Mouse (Mus musculus) liver, postnatal 0 days (tissue): ENCODE data around the gene Trim7. TPM values are rescaled to one million over a fixed set of nuclear protein-coding genes. Genes with fewer than 3 reads are reported as not detected.

Experiments used
- ATAC-seq: fragments of 200-750 bp; cut with Nextera tagmentation; 2 replicates; pipeline ENCODE4 v1.8.0; 2017; ENCODE audit warnings: mild to moderate bottlenecking, moderate library complexity
- DNase-seq: peaks from one replicate; pipeline ENCODE4 v3.0.0-alpha.2; 2016
- H3K27ac ChIP-seq: fragments of 300-500 bp; sonication (generic); 2 replicates; pipeline ENCODE4 v1.5.1; 2014; ENCODE audit warnings: antibody characterized with exemption, moderate library complexity, mild to moderate bottlenecking, low read depth
- H3K27me3 ChIP-seq: fragments of 300-500 bp; sonication (generic); 2 replicates; pipeline ENCODE4 v1.6.1; 2014; ENCODE audit warnings: low read length, control low read depth, mixed read lengths; ENCODE audit not compliant: insufficient read depth
- H3K36me3 ChIP-seq: fragments of 300-500 bp; sonication (generic); replicated peaks from 2 replicates; pipeline ENCODE4 v1.6.1; 2014; ENCODE audit warnings: mild to moderate bottlenecking, control low read depth, low read length, moderate library complexity, mixed read lengths; ENCODE audit not compliant: insufficient read depth
- H3K4me1 ChIP-seq: fragments of 300-500 bp; sonication (generic); 2 replicates; pipeline ENCODE4 v1.6.1; 2014; ENCODE audit warnings: antibody characterized with exemption, mild to moderate bottlenecking, control low read depth; ENCODE audit not compliant: insufficient read depth
- H3K4me2 ChIP-seq: fragments of 300-500 bp; sonication (generic); 2 replicates; pipeline ENCODE4 v1.6.1; 2014; ENCODE audit warnings: low read depth, mild to moderate bottlenecking, low read length, moderate library complexity, mixed read lengths
- H3K4me3 ChIP-seq: fragments of 300-500 bp; sonication (generic); 2 replicates; pipeline ENCODE4 v1.5.1; 2014; ENCODE audit warnings: low read depth, low read length
- H3K9ac ChIP-seq: fragments of 300-500 bp; sonication (generic); replicated peaks from 2 replicates; pipeline ENCODE4 v1.6.1; 2014; ENCODE audit warnings: mild to moderate bottlenecking, moderate library complexity
- H3K9me3 ChIP-seq: fragments of 300-500 bp; sonication (generic); 2 replicates; pipeline ENCODE4 v1.6.1; 2016; ENCODE audit warnings: mild to moderate bottlenecking, control low read depth, low read length, mixed read lengths
- CTCF ChIP-seq: sonication (generic); IDR thresholded peaks from 2 replicates; pipeline ENCODE4 v1.5.1; 2016; ENCODE audit warnings: antibody characterized with exemption, low read depth
- EP300 ChIP-seq: IDR thresholded peaks from 2 replicates; pipeline ENCODE4 v1.6.1; 2016; ENCODE audit warnings: antibody characterized with exemption, low read depth, mild to moderate bottlenecking
- WGBS: fragments of 180-500 bp; shearing (Covaris S2); extraction: QIAGEN DNeasy Blood & Tissue Kit; methylation state at CpG from one replicate; pipeline ENCODE4 v1.1.7; 2014; ENCODE audit not compliant: insufficient replicate concordance; 5-methylcytosine and 5-hydroxymethylcytosine counted together
- polyA plus RNA-seq: library from polyadenylated mRNA; unstranded; fragments of >200 nt; fragmentation: Nextera tagmentation; extraction: Ambion mirVana; gene quantifications from 2 replicates; pipeline ENCODE4 v1.2.1, GENCODE M21; 2015

The Trim7 gene
- polyA plus RNA-seq, 1 experiment from 2014 or later: 0.48 TPM

GRCm38 (mm10) chr11:48862784-48863319 lies 36.9 kb downstream of the Trim7 start:
- no peaks in the 10 kb centered on the region for H3K27me3 ChIP-seq
- WGBS: 65% methylated on average over 1 of the region's 1 CpGs
- no peak overlapping the region for H3K27ac ChIP-seq
- H3K36me3 ChIP-seq: peaks cover 41% of the 10 kb centered on the region
- peaks cover 5% of the 10 kb centered on the region; the same call in 1 of the 2 replicates for H3K4me1 ChIP-seq
- no peak overlapping the region for H3K4me2 ChIP-seq
- no peak overlapping the region for H3K9ac ChIP-seq
- no peak overlapping the region for H3K4me3 ChIP-seq
- no peak for ATAC-seq
- no peak for DNase-seq
- TF ChIP-seq EP300 (no peak), CTCF (0 out of 2 replicates have a peak, but pooled peaks have one; percentile 22)
- H3K9me3 ChIP-seq: no peaks in the 10 kb centered on the region

GRCm38 (mm10) chr11:48863808-48864207 lies 37.9 kb downstream of the Trim7 start:
- 74% methylated on average over 3 of the region's 3 CpGs for WGBS
- H3K36me3 ChIP-seq: peaks cover 44% of the 10 kb centered on the region
- ATAC-seq: no peak; the same call in 1 of the 2 replicates

GRCm38 (mm10) chr11:48866481-48866880 lies 40.5 kb downstream of the Trim7 start:
- DNase-seq (no peak), ATAC-seq (no peak)
- WGBS: 94% methylated on average over 9 of the region's 9 CpGs
- Histone ChIP-seq H3K9ac (no peak overlapping the region), H3K27me3 (no peaks in the 10 kb centered on the region), H3K4me1 (peaks cover 13% of the 10 kb centered on the region), H3K4me2 (no peak overlapping the region), H3K36me3 (peaks cover 44% of the 10 kb centered on the region), H3K4me3 (no peak overlapping the region), H3K27ac (no peak overlapping the region), H3K9me3 (no peaks in the 10 kb centered on the region)
- TF ChIP-seq EP300 (no peak), CTCF (no peak)

More at GRCm38 (mm10) chr11:48863808-48864207, 37.9 kb downstream of the Trim7 start:
- no peak overlapping the region for H3K4me3 ChIP-seq
- DNase-seq: no peak
- TF ChIP-seq CTCF (no peak), EP300 (no peak)
- H3K4me1 ChIP-seq: peaks cover 7% of the 10 kb centered on the region
- no peak overlapping the region for H3K27ac ChIP-seq
- H3K4me2 ChIP-seq: no peak overlapping the region
- H3K9me3 ChIP-seq: no peaks in the 10 kb centered on the region
- H3K9ac ChIP-seq: no peak overlapping the region
- H3K27me3 ChIP-seq: no peaks in the 10 kb centered on the region

GRCm38 (mm10) chr11:48869380-48870110 lies 43.6 kb downstream of the Trim7 start:
- peak; percentile 52 for DNase-seq
- ATAC-seq: no peak
- peak overlapping the region; percentile 71 for H3K4me3 ChIP-seq
- H3K4me1 ChIP-seq: peaks cover 31% of the 10 kb centered on the region
- H3K36me3 ChIP-seq: peaks cover 35% of the 10 kb centered on the region
- TF ChIP-seq CTCF (no peak), EP300 (no peak)
- no peaks in the 10 kb centered on the region for H3K9me3 ChIP-seq
- H3K9ac ChIP-seq: peak overlapping the region; percentile 79
- H3K27ac ChIP-seq: peak overlapping the region; percentile 92
- H3K4me2 ChIP-seq: peak overlapping the region; percentile 72
- H3K27me3 ChIP-seq: no peaks in the 10 kb centered on the region
- WGBS: 8% methylated on average over 7 of the region's 7 CpGs

GRCm38 (mm10) chr11:48870781-48871180 lies 44.8 kb downstream of the Trim7 start:
- H3K9me3 ChIP-seq: no peaks in the 10 kb centered on the region
- peaks cover 24% of the 10 kb centered on the region for H3K36me3 ChIP-seq
- H3K4me3 ChIP-seq: peak overlapping the region; percentile 71
- H3K4me1 ChIP-seq: peaks cover 35% of the 10 kb centered on the region
- DNase-seq (peak; percentile 38), ATAC-seq (peak; percentile 8; the same call in 1 of the 2 replicates)
- H3K9ac ChIP-seq: peak overlapping the region; percentile 79
- H3K27me3 ChIP-seq: no peaks in the 10 kb centered on the region
- 9% methylated on average over 7 of the region's 7 CpGs for WGBS
- TF ChIP-seq CTCF (no peak), EP300 (no peak)
- H3K27ac ChIP-seq: peak overlapping the region; percentile 92
- peak overlapping the region; percentile 72 for H3K4me2 ChIP-seq

- Histone ChIP-seq H3K27ac (peak within 1 kb of the TSS; percentile 92), H3K4me3 (peak within 1 kb of the TSS; percentile 71), H3K9me3 (no peaks in the 10 kb centered on the region), H3K4me2 (peak within 1 kb of the TSS; percentile 72), H3K36me3 (peaks cover 19% of the 10 kb centered on the region), H3K9ac (peak within 1 kb of the TSS; percentile 79), H3K27me3 (no peaks in the 10 kb centered on the region), H3K4me1 (peaks cover 35% of the 10 kb centered on the region)
- TF ChIP-seq CTCF (peak; percentile 43), EP300 (peak; percentile 74)
- DNase-seq: peak; percentile 91
- WGBS: under 1% methylated on average over 19 of the region's 19 CpGs
- peak; percentile 67 for ATAC-seq
Measured at GRCm38 (mm10) chr11:48871201-48871772, 45.3 kb downstream of the Trim7 start, which contains the start of gene Irgm1. Irgm1 (minus strand) TSS chr11:48871683.
